Mouse (Mus musculus): ENCODE measurements around the gene Appl1.
"Not testable (repeated sequence)": the region's sequence is repeated elsewhere in the genome, so short reads cannot be mapped to it uniquely, and the experiment has no call there.

DNA sequence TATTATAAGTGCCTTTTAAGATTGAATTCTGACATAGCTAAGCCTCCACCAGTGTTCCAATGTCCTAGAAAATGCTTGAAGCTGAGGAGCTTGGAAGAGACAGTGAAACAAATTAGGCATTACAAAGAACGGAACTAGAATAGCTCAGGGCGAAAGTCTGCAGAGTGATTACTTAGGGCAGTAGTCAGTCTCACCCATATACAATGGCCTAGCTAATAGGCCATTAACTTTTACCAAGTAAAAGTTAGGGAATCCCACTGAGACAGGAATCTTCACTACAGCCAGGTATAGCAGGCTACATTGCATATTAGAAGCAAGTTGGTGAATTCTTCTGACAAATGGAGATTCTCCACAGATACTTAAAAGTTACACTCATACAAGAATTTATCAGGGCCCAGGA, 14.9 kb downstream of the Appl1 start:
- TF ChIP-seq CTCF (IDR thresholded peaks at IDR 0.05; ENCODE audit: low read depth, low read length); POLR2A (IDR thresholded peaks at IDR 0.05; ENCODE audit: borderline replicate concordance, low read depth, low read length): not testable (repeated sequence)

All from bone marrow macrophage, adult 2 months (primary cell).